Mouse (Mus musculus) kidney, embryonic 14.5 days (tissue): Measurements from ENCODE around the gene Cerk. TPM values are rescaled to one million over a fixed set of nuclear protein-coding genes. Genes with fewer than 3 reads are reported as not detected.
A peak's percentile ranks its signal among the peaks of the same experiment; 100 is the strongest.
"Not testable (repeated sequence)": the region's sequence is repeated elsewhere in the genome, so short reads cannot be mapped to it uniquely, and the experiment has no call there.

ENCODE experiments used
- ATAC-seq: fragments of 200-750 bp; cut with Nextera tagmentation; 2 replicates; pipeline ENCODE4 v1.8.0; 2017; ENCODE audit warnings: moderate number of reproducible peaks, mild to moderate bottlenecking, moderate TSS enrichment, moderate library complexity; ENCODE audit not compliant: low FRiP score, low TSS enrichment
- H3K27ac ChIP-seq: fragments of 300-500 bp; sonication (generic); 2 replicates; pipeline ENCODE4 v1.5.1; 2014; ENCODE audit warnings: low read depth, mild to moderate bottlenecking, low read length, moderate library complexity, mixed read lengths
- H3K27me3 ChIP-seq: fragments of 300-500 bp; sonication (generic); 2 replicates; pipeline ENCODE4 v1.6.1; 2014; ENCODE audit warnings: mild to moderate bottlenecking, low read length; ENCODE audit not compliant: control insufficient read depth, insufficient read depth
- H3K36me3 ChIP-seq: fragments of 300-500 bp; sonication (generic); 2 replicates; pipeline ENCODE4 v1.6.1; 2014; ENCODE audit warnings: low read length, mixed read lengths; ENCODE audit not compliant: control insufficient read depth, insufficient read depth
- H3K4me1 ChIP-seq: fragments of 300-500 bp; sonication (generic); 2 replicates; pipeline ENCODE4 v1.6.1; 2014; ENCODE audit warnings: low read length, mixed read lengths; ENCODE audit not compliant: control insufficient read depth, insufficient read depth
- H3K4me2 ChIP-seq: fragments of 300-500 bp; sonication (generic); replicated peaks from 2 replicates; pipeline ENCODE4 v1.6.1; 2014; ENCODE audit warnings: low read depth, mild to moderate bottlenecking, low read length
- H3K4me3 ChIP-seq: fragments of 300-500 bp; sonication (generic); 2 replicates; pipeline ENCODE4 v1.5.1; 2014; ENCODE audit warnings: mild to moderate bottlenecking, low read length
- H3K9ac ChIP-seq: fragments of 300-500 bp; sonication (generic); 2 replicates; pipeline ENCODE4 v1.6.1; 2014; ENCODE audit warnings: low read depth, mild to moderate bottlenecking, low read length, moderate library complexity
- H3K9me3 ChIP-seq: fragments of 300-500 bp; sonication (generic); 2 replicates; pipeline ENCODE4 v1.6.1; 2016; ENCODE audit warnings: low read length; ENCODE audit not compliant: control insufficient read depth
- WGBS: fragments of 180-500 bp; shearing (Covaris S2); extraction: QIAGEN DNeasy Blood & Tissue Kit; methylation state at CpG from one replicate; pipeline ENCODE4 v1.1.7; 2014; 5-methylcytosine and 5-hydroxymethylcytosine counted together
- polyA plus RNA-seq: library from polyadenylated mRNA; unstranded; fragments of >200 nt; fragmentation: Nextera tagmentation; extraction: Ambion mirVana; gene quantifications from 2 replicates; pipeline ENCODE4 v1.2.1, GENCODE M21; 2014

Cerk gene
- polyA plus RNA-seq, 1 experiment from 2014 or later: 14.2 TPM

GRCm38 (mm10) chr15:86201696-86202330, 15.9 kb upstream of the Cerk start:
- no peak for ATAC-seq
- 70% methylated on average over 9 of the region's 9 CpGs for WGBS
- Histone ChIP-seq H3K9me3 (no peaks in the 10 kb centered on the region), H3K4me2 (no peak overlapping the region), H3K4me1 (peaks cover 21% of the 10 kb centered on the region), H3K4me3 (no peak overlapping the region), H3K27ac (no peak overlapping the region), H3K36me3 (no peaks in the 10 kb centered on the region), H3K27me3 (no peaks in the 10 kb centered on the region), H3K9ac (no peak overlapping the region)

DNA sequence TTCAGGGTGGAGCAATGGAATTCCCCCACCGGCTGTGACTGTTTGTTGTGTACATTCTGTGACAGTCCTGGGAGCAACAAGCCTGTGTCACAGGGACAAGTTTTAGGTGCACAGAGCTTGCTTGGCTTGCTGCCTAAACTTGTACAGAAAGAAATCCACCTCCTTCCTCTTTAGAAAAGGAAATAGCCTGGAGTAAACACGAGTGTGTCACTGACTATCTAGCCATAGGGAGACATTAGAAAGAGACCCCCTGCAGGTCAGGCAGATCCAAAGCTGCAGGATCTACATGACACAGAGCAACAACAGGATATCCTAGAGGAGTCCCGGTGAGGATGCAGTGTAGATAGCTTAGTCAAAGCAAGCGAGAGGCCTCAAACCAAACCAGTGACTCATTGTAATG, 15.2 kb upstream of the Cerk start:
- no peaks in the 10 kb centered on the region for H3K27me3 ChIP-seq
- WGBS: 50% methylated on average over 4 of the region's 4 CpGs
- H3K36me3 ChIP-seq: no peaks in the 10 kb centered on the region
- no peak overlapping the region for H3K4me3 ChIP-seq
- no peak overlapping the region for H3K27ac ChIP-seq
- peaks cover 21% of the 10 kb centered on the region for H3K4me1 ChIP-seq
- H3K9me3 ChIP-seq: no peaks in the 10 kb centered on the region
- ATAC-seq: no peak
- no peak overlapping the region for H3K9ac ChIP-seq
- no peak overlapping the region for H3K4me2 ChIP-seq

DNA sequence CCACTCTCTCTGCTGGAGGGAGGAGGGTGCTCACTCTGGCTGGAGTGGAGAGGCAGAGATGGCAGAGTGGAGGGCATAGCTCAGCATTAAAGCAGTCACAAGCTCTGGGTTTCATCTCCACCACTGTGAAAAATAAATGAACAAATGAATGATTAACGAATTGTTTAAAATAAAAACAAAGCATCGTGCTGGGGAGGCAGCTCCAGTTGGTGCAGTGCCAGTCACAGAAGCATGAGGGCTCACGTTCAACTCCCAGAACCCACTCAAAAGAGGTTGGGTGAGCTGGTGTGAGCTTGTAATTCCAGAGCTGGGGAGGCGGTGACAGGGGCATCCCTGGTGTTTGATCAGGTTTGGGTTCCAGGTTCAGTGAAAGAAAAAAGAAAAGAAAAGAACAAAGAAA, 14.2 kb upstream of the Cerk start:
- 40% methylated on average over 4 of the region's 4 CpGs for WGBS
- Histone ChIP-seq H3K9ac (no peak overlapping the region), H3K4me1 (peaks cover 21% of the 10 kb centered on the region), H3K36me3 (no peaks in the 10 kb centered on the region), H3K4me2 (no peak overlapping the region), H3K9me3 (no peaks in the 10 kb centered on the region), H3K27ac (no peak overlapping the region), H3K27me3 (no peaks in the 10 kb centered on the region), H3K4me3 (no peak overlapping the region)
- no peak for ATAC-seq

DNA sequence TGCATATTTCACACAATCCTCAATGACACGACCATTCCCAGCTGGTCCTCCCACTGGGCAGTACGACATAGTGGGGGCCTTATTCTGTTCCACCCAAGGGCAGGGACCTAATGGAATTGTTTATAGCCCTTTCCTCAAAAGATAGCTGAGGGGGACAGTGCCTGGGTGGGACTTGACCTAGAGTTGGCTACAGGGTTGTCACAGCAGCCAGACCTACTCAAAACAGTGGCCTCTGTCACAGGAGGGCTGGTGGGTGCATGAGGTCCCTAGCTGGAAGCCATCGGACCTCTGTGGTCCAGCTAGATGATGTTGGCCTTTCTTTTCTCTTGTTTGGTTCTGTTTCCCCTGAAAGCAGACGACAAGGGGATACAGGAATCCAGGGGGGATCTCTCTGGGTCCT, 13.5 kb upstream of the Cerk start:
- no peak overlapping the region for H3K4me2 ChIP-seq
- no peaks in the 10 kb centered on the region for H3K36me3 ChIP-seq
- no peak for ATAC-seq
- peaks cover 21% of the 10 kb centered on the region for H3K4me1 ChIP-seq
- WGBS: 68% methylated on average over 4 of the region's 4 CpGs
- H3K9ac ChIP-seq: no peak overlapping the region
- no peaks in the 10 kb centered on the region for H3K27me3 ChIP-seq
- H3K27ac ChIP-seq: no peak overlapping the region
- H3K4me3 ChIP-seq: no peak overlapping the region
- no peaks in the 10 kb centered on the region for H3K9me3 ChIP-seq

DNA sequence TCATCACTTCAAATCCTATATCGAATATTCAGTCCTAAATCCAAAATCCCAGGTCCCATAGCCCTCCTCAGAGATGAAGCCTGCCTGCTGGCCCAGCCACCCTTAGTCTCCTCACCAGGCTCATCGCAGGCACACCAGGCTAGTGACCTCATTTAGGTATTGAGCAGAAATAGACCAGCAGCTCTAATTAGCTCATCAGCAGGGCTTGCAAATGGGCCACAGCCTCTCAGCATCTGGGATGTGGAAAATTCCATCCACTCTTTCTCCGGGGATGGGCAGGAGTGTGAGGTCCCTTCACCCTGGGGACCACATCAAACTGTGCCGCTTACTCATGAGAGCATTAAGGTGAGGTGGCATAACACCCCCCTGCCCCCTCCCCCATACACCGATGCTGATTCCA, 13.1 kb upstream of the Cerk start:
- ATAC-seq: no peak
- Histone ChIP-seq H3K36me3 (no peaks in the 10 kb centered on the region), H3K9me3 (no peaks in the 10 kb centered on the region), H3K4me3 (no peak overlapping the region), H3K27ac (no peak overlapping the region), H3K4me2 (no peak overlapping the region), H3K9ac (no peak overlapping the region), H3K27me3 (no peaks in the 10 kb centered on the region), H3K4me1 (peaks cover 21% of the 10 kb centered on the region)
- 80% methylated on average over 5 of the region's 5 CpGs for WGBS

- H3K27me3 ChIP-seq, H3K9ac ChIP-seq, H3K36me3 ChIP-seq, H3K4me1 ChIP-seq, H3K4me2 ChIP-seq, H3K27ac ChIP-seq, H3K4me3 ChIP-seq, H3K9me3 ChIP-seq: not testable (repeated sequence)
- WGBS: 79% methylated on average over 55 of the region's 55 CpGs
- peak; percentile 99 for ATAC-seq
Observed at GRCm38 (mm10) chr15:86194676-86195453, 8.9 kb upstream of the Cerk start.

DNA sequence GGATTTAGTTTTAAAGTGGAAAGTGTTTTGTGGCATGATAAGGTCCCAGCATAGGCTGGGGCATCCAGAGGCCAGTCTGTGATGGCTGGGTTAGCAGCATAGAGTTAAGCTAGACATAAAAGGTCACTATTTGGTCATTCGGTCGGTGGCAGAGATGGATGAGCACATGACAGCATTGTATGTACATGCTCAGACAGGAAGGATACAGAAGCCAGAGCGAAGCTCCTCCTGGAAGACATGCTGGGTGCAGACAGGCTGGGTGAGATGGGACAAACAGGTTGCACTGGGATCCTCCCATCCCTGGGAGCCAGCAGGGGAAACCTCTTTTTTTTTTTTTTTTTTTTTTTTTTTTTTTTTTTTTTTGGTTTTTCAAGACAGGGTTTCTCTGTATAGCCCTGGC, 6.0 kb upstream of the Cerk start:
- Histone ChIP-seq H3K4me1 (peaks cover 4% of the 10 kb centered on the region), H3K4me2 (no peak overlapping the region), H3K27ac (no peak overlapping the region), H3K36me3 (no peaks in the 10 kb centered on the region), H3K27me3 (no peaks in the 10 kb centered on the region), H3K9me3 (no peaks in the 10 kb centered on the region), H3K4me3 (no peak overlapping the region), H3K9ac (no peak overlapping the region)
- ATAC-seq: no peak
- 71% methylated on average over 3 of the region's 3 CpGs for WGBS

DNA sequence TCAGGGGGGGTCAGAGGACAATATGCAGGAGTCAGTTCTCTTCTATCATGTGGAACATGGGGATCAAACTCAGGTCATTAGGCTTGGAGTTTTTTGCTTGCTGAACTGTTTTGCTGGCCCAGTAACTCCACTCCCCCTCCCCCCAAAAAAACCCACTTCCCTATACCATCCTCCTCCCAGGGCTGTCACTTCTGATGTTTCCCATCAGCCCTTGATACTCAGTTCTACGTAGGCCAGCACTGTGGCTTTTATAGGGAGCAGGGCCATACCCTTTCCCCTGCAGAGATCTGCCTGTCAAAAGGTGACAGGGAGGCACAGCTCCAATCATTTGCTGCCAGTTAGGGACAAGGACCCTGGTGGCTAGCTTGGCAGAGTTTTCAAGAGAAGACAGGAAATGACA, 5.6 kb upstream of the Cerk start:
- 44% methylated on average over 1 of the region's 1 CpGs for WGBS
- ATAC-seq: no peak

GRCm38 (mm10) chr15:86190387-86190786, 4.4 kb upstream of the Cerk start:
- Histone ChIP-seq H3K9ac (no peak overlapping the region), H3K27me3 (no peaks in the 10 kb centered on the region), H3K27ac (no peak overlapping the region), H3K4me2 (no peak overlapping the region), H3K36me3 (no peaks in the 10 kb centered on the region), H3K4me3 (no peak overlapping the region), H3K4me1 (peaks cover 4% of the 10 kb centered on the region), H3K9me3 (no peaks in the 10 kb centered on the region)
- 73% methylated on average over 3 of the region's 3 CpGs for whole genome bisulfite sequencing
- no peak for ATAC-seq

More for the DNA sequence above, 5.6 kb upstream of the Cerk start:
- H3K4me1 ChIP-seq: peaks cover 4% of the 10 kb centered on the region
- no peak overlapping the region for H3K4me2 ChIP-seq
- H3K27ac ChIP-seq: no peak overlapping the region
- H3K9me3 ChIP-seq: no peaks in the 10 kb centered on the region
- H3K36me3 ChIP-seq: no peaks in the 10 kb centered on the region
- no peaks in the 10 kb centered on the region for H3K27me3 ChIP-seq
- H3K9ac ChIP-seq: no peak overlapping the region
- no peak overlapping the region for H3K4me3 ChIP-seq
